Comparison of ENCODE assay signal across 17 mouse cellular contexts in the genomic region with DNA sequence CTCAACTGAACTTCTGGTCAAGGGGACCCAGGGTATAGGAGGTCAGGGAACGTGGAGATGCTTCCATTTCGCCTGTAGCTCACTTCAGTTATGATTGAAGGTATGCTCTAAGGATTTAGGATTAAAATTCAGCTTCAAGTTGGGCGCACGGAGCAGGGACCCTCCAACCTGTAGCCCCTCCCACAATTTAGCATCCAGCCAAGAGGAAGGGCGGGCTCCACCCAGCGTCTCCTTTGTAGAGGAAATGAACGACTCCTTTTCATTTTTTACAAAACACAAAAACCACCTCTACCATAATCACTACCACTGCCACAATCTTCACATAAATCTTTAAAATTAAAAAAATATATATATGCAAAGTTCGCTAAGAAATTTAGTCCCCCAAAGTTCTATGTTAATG.
"Had no signal": no experiment of that assay in that cellular context is flagged by ENCODE, and none has a peak within 500 bp of the region (broad histone marks: within the 10 kb centered on the region; RNA-seq: fewer than 3 reads in every experiment).

No protein-coding gene starts in this region.

- DNase-seq: lung, adult 2 months; lung, postnatal 14 days; lung, postnatal 36 days; right cerebral cortex, postnatal 14 days; thymus, adult 2 months; thymus, postnatal 25 days; thymus, postnatal 4 days had no signal

- H3K9ac ChIP-seq: lung, embryonic 15.5 days; midbrain, embryonic 13.5 days; midbrain, embryonic 15.5 days; neural tube, embryonic 12.5 days; stomach, embryonic 15.5 days had no signal

- H3K36me3 ChIP-seq: lung, embryonic 15.5 days; midbrain, embryonic 13.5 days; midbrain, embryonic 15.5 days; neural tube, embryonic 12.5 days; stomach, embryonic 15.5 days had no signal

- ATAC-seq: lung, postnatal 0 days; midbrain, embryonic 13.5 days; midbrain, embryonic 15.5 days had no signal

- H3K27ac ChIP-seq: lung, embryonic 15.5 days; macrophage; midbrain, embryonic 13.5 days; midbrain, embryonic 15.5 days; neural tube, embryonic 12.5 days; stomach, embryonic 15.5 days; stomach, postnatal 0 days had no signal

- H3K9me3 ChIP-seq: lung, embryonic 15.5 days; midbrain, embryonic 13.5 days; midbrain, embryonic 15.5 days; neural tube, embryonic 12.5 days; stomach, embryonic 15.5 days had no signal

- H3K4me3 ChIP-seq: lung, embryonic 15.5 days; megakaryocyte, embryonic 14.5 days; midbrain, embryonic 13.5 days; midbrain, embryonic 15.5 days; neural tube, embryonic 12.5 days; stomach, embryonic 15.5 days had no signal

- H3K4me1 ChIP-seq: lung, embryonic 15.5 days; midbrain, embryonic 13.5 days; midbrain, embryonic 15.5 days; neural tube, embryonic 12.5 days; stomach, embryonic 15.5 days had no signal

- H3K4me2 ChIP-seq: lung, embryonic 15.5 days; midbrain, embryonic 11.5 days; midbrain, embryonic 13.5 days; midbrain, embryonic 15.5 days; neural tube, embryonic 12.5 days; stomach, embryonic 15.5 days had no signal

- H3K27me3 ChIP-seq: lung, embryonic 15.5 days; midbrain, embryonic 13.5 days; midbrain, embryonic 15.5 days; neural tube, embryonic 12.5 days; stomach, embryonic 15.5 days had no signal
